Mouse (Mus musculus): ENCODE data around the gene Myo10. TPM values are rescaled to one million over a fixed set of nuclear protein-coding genes. Genes with fewer than 3 reads are reported as not detected.

Gene Myo10
- polyA plus RNA-seq, 1 experiment from 2014 or later, result 28.4 TPM

DNA sequence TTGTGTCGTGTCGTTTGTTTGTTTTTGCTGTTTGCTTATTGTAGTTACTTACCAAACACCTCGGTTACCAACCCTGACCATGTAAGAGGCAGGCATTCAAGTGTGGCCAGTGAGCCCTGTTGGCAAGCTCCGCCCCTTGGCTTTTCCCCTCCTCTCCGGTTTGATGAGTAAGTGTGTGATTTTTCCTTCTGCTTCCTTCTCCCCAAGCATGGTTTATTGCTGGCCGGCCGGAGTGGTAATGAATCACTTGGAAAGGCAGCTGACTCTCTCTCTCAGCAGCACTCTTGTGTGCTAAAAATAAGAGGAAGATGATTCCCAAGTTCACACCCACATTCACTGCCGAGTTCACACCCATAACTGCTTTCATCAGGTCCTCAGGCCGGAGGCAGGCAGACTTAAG lies 15.4 kb downstream of the Myo10 start:
- Histone ChIP-seq H3K36me3 (no peaks in the 10 kb centered on the region), H3K9ac (no peak overlapping the region), H3K4me1 (peaks cover 56% of the 10 kb centered on the region), H3K4me3 (no peak overlapping the region), H3K4me2 (no peak overlapping the region), H3K9me3 (no peaks in the 10 kb centered on the region), H3K27me3 (no peaks in the 10 kb centered on the region), H3K27ac (0 out of 2 replicates have a peak overlapping the region, but pooled peaks have one; percentile 51)
- ATAC-seq (ENCODE audit: insufficient number of reproducible peaks, low FRiP score, low TSS enrichment, low read depth), result no peak
- WGBS, result 48% methylated on average over 9 of the region's 9 CpGs

GRCm38 (mm10) chr15:25639217-25639616 lies 16.9 kb downstream of the Myo10 start:
- H3K9ac ChIP-seq, result no peak overlapping the region
- no peaks in the 10 kb centered on the region for H3K27me3 ChIP-seq
- no peaks in the 10 kb centered on the region for H3K9me3 ChIP-seq
- H3K4me3 ChIP-seq, result no peak overlapping the region
- WGBS, result 60% methylated on average over 5 of the region's 5 CpGs
- H3K4me2 ChIP-seq, result no peak overlapping the region
- ATAC-seq (ENCODE audit: insufficient number of reproducible peaks, low FRiP score, low TSS enrichment, low read depth), result no peak
- H3K27ac ChIP-seq, result no peak overlapping the region
- peaks cover 55% of the 10 kb centered on the region for H3K4me1 ChIP-seq
- no peaks in the 10 kb centered on the region for H3K36me3 ChIP-seq

- no peaks in the 10 kb centered on the region for H3K27me3 ChIP-seq
- H3K4me1 ChIP-seq, result peaks cover 54% of the 10 kb centered on the region
- WGBS, result 63% methylated on average over 12 of the region's 12 CpGs
- H3K9me3 ChIP-seq, result no peaks in the 10 kb centered on the region
- no peak overlapping the region for H3K4me3 ChIP-seq
- no peak overlapping the region for H3K9ac ChIP-seq
- ATAC-seq (ENCODE audit: insufficient number of reproducible peaks, low FRiP score, low TSS enrichment, low read depth), result no peak
- peak overlapping the region; percentile 71 for H3K27ac ChIP-seq
- H3K36me3 ChIP-seq, result no peaks in the 10 kb centered on the region
- no peak overlapping the region for H3K4me2 ChIP-seq
Observed at GRCm38 (mm10) chr15:25640840-25641752, 18.8 kb downstream of the Myo10 start.

- H3K4me2 ChIP-seq, result no peak overlapping the region
- no peaks in the 10 kb centered on the region for H3K9me3 ChIP-seq
- no peak overlapping the region for H3K4me3 ChIP-seq
- no peaks in the 10 kb centered on the region for H3K36me3 ChIP-seq
- H3K27me3 ChIP-seq, result no peaks in the 10 kb centered on the region
- ATAC-seq (ENCODE audit: insufficient number of reproducible peaks, low FRiP score, low TSS enrichment, low read depth), result peak; percentile 76
- no peak overlapping the region for H3K9ac ChIP-seq
- H3K4me1 ChIP-seq, result peaks cover 49% of the 10 kb centered on the region
- WGBS, result 20% methylated on average over 9 of the region's 9 CpGs
- H3K27ac ChIP-seq, result peak overlapping the region; percentile 71
Observed at GRCm38 (mm10) chr15:25642214-25643058, 20.1 kb downstream of the Myo10 start.

DNA sequence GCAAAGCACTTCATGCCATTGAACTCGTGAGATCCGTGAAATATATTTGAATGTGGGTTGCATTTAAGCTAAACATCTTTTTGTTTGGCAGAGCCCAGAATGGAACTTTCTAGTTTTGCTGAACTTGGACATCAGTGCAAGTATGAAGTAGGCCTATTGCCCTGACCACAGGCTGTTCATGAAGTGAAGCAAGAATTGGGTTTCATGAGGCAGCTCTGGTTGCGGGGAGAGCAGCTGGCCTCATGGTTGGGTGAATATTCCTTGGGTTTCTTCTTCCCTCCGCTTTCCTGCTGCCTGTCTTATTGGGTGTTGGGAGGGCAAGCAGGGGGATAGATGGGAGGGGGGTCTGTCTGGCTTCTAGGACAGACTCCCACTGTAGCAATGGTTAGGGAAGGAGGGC lies 23.5 kb downstream of the Myo10 start:
- peaks cover 47% of the 10 kb centered on the region for H3K4me1 ChIP-seq
- H3K9ac ChIP-seq, result no peak overlapping the region
- no peaks in the 10 kb centered on the region for H3K27me3 ChIP-seq
- no peak for ATAC-seq (ENCODE audit: insufficient number of reproducible peaks, low FRiP score, low TSS enrichment, low read depth)
- no peak overlapping the region for H3K4me2 ChIP-seq
- no peaks in the 10 kb centered on the region for H3K36me3 ChIP-seq
- H3K9me3 ChIP-seq, result no peaks in the 10 kb centered on the region
- WGBS, result 55% methylated on average over 4 of the region's 4 CpGs
- no peak overlapping the region for H3K4me3 ChIP-seq
- peak overlapping the region; percentile 22; the same call in 1 of the 2 replicates for H3K27ac ChIP-seq

DNA sequence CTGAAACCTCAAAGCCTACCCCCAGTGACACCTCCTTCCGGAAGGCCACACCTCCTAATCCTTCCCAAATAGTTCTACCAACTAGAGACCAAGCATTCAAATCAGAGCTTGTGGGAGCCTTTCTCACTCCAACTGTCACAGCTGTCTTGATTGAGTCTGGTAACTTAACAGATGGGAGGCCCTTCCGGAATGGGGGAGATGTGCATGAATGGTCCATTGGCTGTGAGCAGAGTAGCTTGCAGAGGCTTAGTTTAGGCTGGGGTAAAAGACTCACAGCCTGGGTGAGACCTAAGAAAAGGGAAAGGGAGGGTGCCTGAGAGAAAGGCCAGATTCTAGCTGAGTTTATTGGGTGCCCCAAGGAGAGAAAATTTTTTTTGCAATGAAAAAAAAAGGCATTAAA lies 26.0 kb downstream of the Myo10 start:
- 89% methylated on average over 2 of the region's 2 CpGs for WGBS
- no peaks in the 10 kb centered on the region for H3K36me3 ChIP-seq
- no peak overlapping the region for H3K27ac ChIP-seq
- H3K27me3 ChIP-seq, result no peaks in the 10 kb centered on the region
- no peak for ATAC-seq (ENCODE audit: insufficient number of reproducible peaks, low FRiP score, low TSS enrichment, low read depth)
- no peak overlapping the region for H3K4me3 ChIP-seq
- H3K9me3 ChIP-seq, result no peaks in the 10 kb centered on the region
- no peak overlapping the region for H3K4me2 ChIP-seq
- no peak overlapping the region for H3K9ac ChIP-seq
- peaks cover 43% of the 10 kb centered on the region for H3K4me1 ChIP-seq

- no peak overlapping the region for H3K4me3 ChIP-seq
- H3K9ac ChIP-seq, result no peak overlapping the region
- no peak overlapping the region for H3K4me2 ChIP-seq
- no peak overlapping the region for H3K27ac ChIP-seq
- no peaks in the 10 kb centered on the region for H3K27me3 ChIP-seq
- H3K36me3 ChIP-seq, result no peaks in the 10 kb centered on the region
- peaks cover 43% of the 10 kb centered on the region for H3K4me1 ChIP-seq
- WGBS, result 64% methylated on average over 5 of the region's 5 CpGs
- ATAC-seq (ENCODE audit: insufficient number of reproducible peaks, low FRiP score, low TSS enrichment, low read depth), result no peak
- H3K9me3 ChIP-seq, result no peaks in the 10 kb centered on the region
Observed at GRCm38 (mm10) chr15:25650371-25650770, 28.0 kb downstream of the Myo10 start.

DNA sequence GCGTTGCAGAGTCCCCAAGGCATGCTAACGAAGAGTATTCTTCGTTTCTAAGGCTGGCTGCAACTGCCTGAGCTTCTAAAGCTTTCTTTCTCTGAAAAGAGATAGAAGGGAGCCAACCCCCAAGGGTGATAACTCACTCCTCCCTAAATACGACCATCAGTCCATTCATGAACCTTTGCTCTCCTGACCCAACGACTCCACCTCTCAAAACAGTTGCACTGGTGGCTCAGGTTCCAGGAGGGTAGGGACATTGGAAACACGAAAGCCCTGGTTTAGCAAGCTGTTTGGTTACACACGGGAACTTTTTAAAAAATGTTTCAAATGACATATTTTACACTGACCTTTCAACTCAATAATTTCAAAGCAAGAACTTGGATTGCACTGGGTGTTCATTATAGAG lies 29.5 kb downstream of the Myo10 start:
- Histone ChIP-seq H3K9me3 (no peaks in the 10 kb centered on the region), H3K9ac (no peak overlapping the region), H3K36me3 (no peaks in the 10 kb centered on the region), H3K27ac (no peak overlapping the region), H3K4me2 (no peak overlapping the region), H3K27me3 (no peaks in the 10 kb centered on the region), H3K4me1 (peaks cover 34% of the 10 kb centered on the region), H3K4me3 (no peak overlapping the region)
- ATAC-seq (ENCODE audit: insufficient number of reproducible peaks, low FRiP score, low TSS enrichment, low read depth), result no peak
- WGBS, result 62% methylated on average over 7 of the region's 7 CpGs

- Histone ChIP-seq H3K27ac (no peak overlapping the region), H3K27me3 (no peaks in the 10 kb centered on the region), H3K36me3 (no peaks in the 10 kb centered on the region), H3K4me2 (no peak overlapping the region), H3K4me3 (no peak overlapping the region), H3K4me1 (peaks cover 34% of the 10 kb centered on the region), H3K9ac (no peak overlapping the region), H3K9me3 (no peaks in the 10 kb centered on the region)
- no peak for ATAC-seq (ENCODE audit: insufficient number of reproducible peaks, low FRiP score, low TSS enrichment, low read depth)
- 56% methylated on average over 5 of the region's 5 CpGs for WGBS
Observed at GRCm38 (mm10) chr15:25652368-25652767, 30.0 kb downstream of the Myo10 start.

DNA sequence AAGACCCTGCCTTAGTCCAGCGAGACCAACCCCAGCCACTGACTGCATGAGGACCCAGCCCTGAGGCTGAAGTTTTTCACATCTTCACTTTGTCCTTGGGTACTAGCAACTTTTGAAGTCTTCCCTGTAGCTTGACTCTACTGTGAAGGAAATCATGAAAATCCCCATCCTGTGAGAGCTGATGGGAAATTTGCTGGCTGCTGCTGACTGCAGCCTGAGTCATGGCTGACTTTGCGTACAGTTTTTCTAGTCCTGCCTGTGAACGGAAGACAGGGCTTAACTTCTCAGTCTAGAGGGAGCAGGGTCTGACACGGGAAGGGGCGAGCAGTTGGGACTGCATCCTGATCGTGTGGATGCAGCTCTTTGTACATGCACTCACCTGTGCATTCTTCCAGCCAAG lies 30.6 kb downstream of the Myo10 start:
- Histone ChIP-seq H3K9ac (no peak overlapping the region), H3K4me2 (no peak overlapping the region), H3K27me3 (no peaks in the 10 kb centered on the region), H3K9me3 (no peaks in the 10 kb centered on the region), H3K27ac (no peak overlapping the region), H3K4me3 (no peak overlapping the region), H3K36me3 (no peaks in the 10 kb centered on the region), H3K4me1 (peaks cover 34% of the 10 kb centered on the region)
- no peak for ATAC-seq (ENCODE audit: insufficient number of reproducible peaks, low FRiP score, low TSS enrichment, low read depth)
- WGBS, result 64% methylated on average over 6 of the region's 6 CpGs

- no peak for ATAC-seq (ENCODE audit: insufficient number of reproducible peaks, low FRiP score, low TSS enrichment, low read depth)
- 43% methylated on average over 5 of the region's 5 CpGs for WGBS
- Histone ChIP-seq H3K9ac (no peak overlapping the region), H3K36me3 (no peaks in the 10 kb centered on the region), H3K4me1 (peaks cover 34% of the 10 kb centered on the region), H3K4me3 (no peak overlapping the region), H3K27me3 (no peaks in the 10 kb centered on the region), H3K4me2 (no peak overlapping the region), H3K9me3 (no peaks in the 10 kb centered on the region), H3K27ac (no peak overlapping the region)
Observed at GRCm38 (mm10) chr15:25653680-25654079, 31.4 kb downstream of the Myo10 start.
